Mouse (Mus musculus) spleen, adult 2 months (tissue): ENCODE results near the gene Cep72. TPM values are rescaled to one million over a fixed set of nuclear protein-coding genes. Genes with fewer than 3 reads are reported as not detected.
A peak's percentile ranks its signal among the peaks of the same experiment; 100 is the strongest.
"Not testable (repeated sequence)": the region's sequence is repeated elsewhere in the genome, so short reads cannot be mapped to it uniquely, and the experiment has no call there.

Experiments used
- DNase-seq, 2 experiments: peaks; one replicate each; pipeline versions ENCODE4 v3.0.0 to v3.0.0-alpha.2; 2012 to 2021; ENCODE audit warnings: low spot score in 2 of 2, low read depth in 1 of 2
- H3K27ac ChIP-seq: fragments of 200-500 bp; 2 replicates; pipeline ENCODE4 v1.5.1; 2012; ENCODE audit warnings: low read length, inconsistent platforms; ENCODE audit not compliant: insufficient read depth
- H3K27me3 ChIP-seq: fragments of 200-500 bp; 2 replicates; pipeline ENCODE4 v1.6.1; 2012; ENCODE audit warnings: mild to moderate bottlenecking, moderate library complexity, low read length, inconsistent platforms; ENCODE audit not compliant: control insufficient read depth, insufficient read depth
- H3K36me3 ChIP-seq: fragments of 200-500 bp; 2 replicates; pipeline ENCODE4 v1.6.1; 2012; ENCODE audit warnings: mild to moderate bottlenecking, low read length, inconsistent platforms; ENCODE audit not compliant: control insufficient read depth, insufficient read depth
- H3K4me1 ChIP-seq: fragments of 200-500 bp; 2 replicates; pipeline ENCODE4 v1.6.1; 2011; ENCODE audit warnings: inconsistent platforms; ENCODE audit not compliant: control insufficient read depth, insufficient read depth, insufficient read length
- H3K4me3 ChIP-seq: fragments of 200-500 bp; 2 replicates; pipeline ENCODE4 v1.5.1; 2011; ENCODE audit warnings: mild to moderate bottlenecking, inconsistent platforms; ENCODE audit not compliant: insufficient read depth, insufficient read length; ENCODE audit errors: extremely low read depth
- CTCF ChIP-seq: fragments of 200-500 bp; IDR thresholded peaks from 2 replicates; pipeline ENCODE4 v1.5.1; 2011; ENCODE audit warnings: mild to moderate bottlenecking, inconsistent platforms; ENCODE audit not compliant: insufficient read depth, insufficient read length, insufficient replicate concordance; ENCODE audit errors: extremely low read depth
- POLR2A ChIP-seq: fragments of 200-500 bp; IDR thresholded peaks from 2 replicates; pipeline ENCODE4 v1.6.1; 2011; ENCODE audit warnings: low read depth, low read length, inconsistent platforms
- WGBS: fragments of 180-500 bp; shearing (Covaris S2); methylation state at CpG from one replicate; pipeline ENCODE4 v1.1.7; 2018; 5-methylcytosine and 5-hydroxymethylcytosine counted together
- polyA plus RNA-seq: library from polyadenylated mRNA; depleted of rRNA; stranded (reverse); fragments of >200 nt; gene quantifications from 2 replicates; pipeline ENCODE4 v1.2.3, GENCODE M21; 2012

Gene Cep72
- polyA plus RNA-seq, 1 experiment, result 2.4 TPM

DNA sequence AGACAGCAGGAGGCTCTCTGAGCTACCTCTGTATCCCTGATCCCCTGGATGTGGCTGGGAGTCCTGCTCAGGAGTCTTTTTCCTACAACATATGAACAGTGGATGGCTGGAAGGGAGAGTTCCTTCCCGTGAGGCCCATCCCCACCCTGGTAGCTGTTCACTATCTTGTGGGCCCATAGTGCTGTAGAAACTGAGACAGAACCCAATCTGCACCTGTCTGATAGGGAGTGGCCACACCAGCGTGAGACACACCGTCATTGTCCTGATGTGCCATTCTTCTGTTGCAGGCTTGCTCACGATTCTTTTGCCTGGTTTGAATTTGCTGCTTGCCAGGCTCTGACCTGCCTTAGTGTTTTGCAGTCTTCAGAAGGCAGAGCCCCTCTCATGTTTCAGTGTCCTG is 44.7 kb downstream of the Cep72 start:
- DNase-seq, result no peak
- Histone ChIP-seq H3K4me1 (no peaks in the 10 kb centered on the region), H3K27me3 (no peaks in the 10 kb centered on the region), H3K27ac (no peak overlapping the region), H3K4me3 (no peak overlapping the region), H3K36me3 (no peaks in the 10 kb centered on the region)
- TF ChIP-seq POLR2A, result no peak
- TF ChIP-seq CTCF, result no peak
- 73% methylated on average over 4 of the region's 4 CpGs for WGBS

DNA sequence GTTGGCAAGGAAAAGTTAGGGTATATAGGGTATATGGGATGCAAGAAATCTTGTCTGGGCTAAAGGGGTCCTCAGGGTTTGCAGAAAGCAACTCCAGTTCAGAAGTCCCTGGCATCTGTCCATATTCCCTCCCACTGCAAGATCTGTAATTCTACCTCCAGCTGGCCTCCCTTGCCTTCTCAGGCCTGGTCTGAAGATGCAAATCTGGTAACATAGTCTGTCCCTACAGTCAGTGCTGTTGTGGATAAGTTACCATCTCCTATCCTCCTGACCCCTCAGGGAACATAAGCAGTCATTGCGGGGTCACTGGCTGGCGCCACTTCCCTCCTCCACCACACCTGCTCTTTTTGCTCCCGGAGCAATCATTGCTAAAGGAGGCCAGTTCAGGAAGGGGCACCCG is 46.2 kb downstream of the Cep72 start:
- DNase-seq, result no peak
- H3K4me1 ChIP-seq, result no peaks in the 10 kb centered on the region
- WGBS, result 82% methylated on average over 4 of the region's 4 CpGs
- no peaks in the 10 kb centered on the region for H3K27me3 ChIP-seq
- H3K27ac ChIP-seq, result no peak overlapping the region
- H3K4me3 ChIP-seq, result no peak overlapping the region
- H3K36me3 ChIP-seq, result no peaks in the 10 kb centered on the region
- TF ChIP-seq POLR2A (no peak), CTCF (no peak)

DNA sequence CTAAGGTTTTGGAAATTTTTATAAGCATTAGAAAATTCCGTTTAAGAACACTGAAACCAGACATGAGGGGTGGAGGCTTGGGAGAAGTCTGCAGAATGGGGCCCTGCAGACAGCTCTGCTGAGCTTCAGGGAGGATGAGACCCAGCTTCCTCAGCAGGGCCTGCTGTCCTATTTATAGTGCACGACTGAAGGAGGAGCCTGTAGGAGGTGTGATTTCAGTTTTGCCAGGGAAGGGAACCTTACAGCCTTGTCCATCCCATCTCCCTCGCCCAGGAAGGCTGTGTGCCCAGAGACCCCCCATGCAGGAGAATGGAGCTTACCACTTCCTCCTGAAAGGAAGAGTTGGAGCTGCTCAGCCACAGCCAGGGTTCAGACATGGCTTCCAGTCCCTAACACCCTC is 51.4 kb downstream of the Cep72 start:
- TF ChIP-seq POLR2A (no peak), CTCF (no peak)
- 18% methylated on average over 3 of the region's 3 CpGs for WGBS

DNA sequence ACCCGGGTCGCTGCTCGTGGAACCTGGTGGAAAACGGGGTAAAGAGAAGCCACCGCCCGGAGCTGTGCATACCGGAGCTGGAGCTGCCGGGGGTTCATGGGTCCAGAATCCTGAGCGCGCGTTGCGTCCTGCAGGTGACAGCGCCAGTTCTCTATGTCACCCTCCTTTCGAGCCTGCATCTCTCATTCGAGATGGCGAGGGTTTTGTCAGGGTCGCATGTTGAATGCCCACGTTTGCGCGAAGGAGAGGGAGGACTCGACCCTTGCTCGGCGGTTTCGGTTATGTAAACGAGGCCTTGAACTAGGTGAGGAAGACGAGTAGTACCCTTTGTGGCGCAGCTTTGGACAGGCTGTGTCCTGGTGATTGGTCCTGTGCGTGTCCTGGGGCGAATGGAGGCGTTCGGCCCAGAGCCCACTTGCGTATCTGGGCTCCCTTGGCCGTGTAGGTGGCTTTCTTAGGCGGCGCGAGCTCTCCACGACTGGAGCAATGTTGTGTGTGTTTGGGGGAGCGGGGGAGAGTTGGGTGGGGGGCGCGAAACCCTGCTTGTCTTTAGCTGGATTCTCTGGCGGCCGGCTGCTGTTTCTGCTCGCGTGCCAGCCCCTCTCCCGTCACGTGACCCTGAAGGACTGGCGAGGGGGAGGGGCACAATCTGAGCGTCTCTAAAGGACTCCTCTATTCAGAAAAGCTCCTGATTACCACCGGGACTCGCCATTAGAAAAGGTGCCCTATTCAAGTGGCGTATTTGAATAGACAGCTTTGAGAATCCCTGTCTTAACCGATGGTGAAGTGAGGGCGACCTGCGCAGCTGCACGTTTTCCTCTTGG is 52.1 kb downstream of the Cep72 start:
- TF ChIP-seq POLR2A, result no peak
- no peak for TF ChIP-seq CTCF

More for the DNA sequence above, 51.4 kb downstream of the Cep72 start:
- Histone ChIP-seq H3K36me3 (no peaks in the 10 kb centered on the region), H3K27ac (no peak overlapping the region), H3K27me3 (no peaks in the 10 kb centered on the region), H3K4me3 (no peak overlapping the region), H3K4me1 (peaks cover 6% of the 10 kb centered on the region)
- DNase-seq, result no peak

DNA sequence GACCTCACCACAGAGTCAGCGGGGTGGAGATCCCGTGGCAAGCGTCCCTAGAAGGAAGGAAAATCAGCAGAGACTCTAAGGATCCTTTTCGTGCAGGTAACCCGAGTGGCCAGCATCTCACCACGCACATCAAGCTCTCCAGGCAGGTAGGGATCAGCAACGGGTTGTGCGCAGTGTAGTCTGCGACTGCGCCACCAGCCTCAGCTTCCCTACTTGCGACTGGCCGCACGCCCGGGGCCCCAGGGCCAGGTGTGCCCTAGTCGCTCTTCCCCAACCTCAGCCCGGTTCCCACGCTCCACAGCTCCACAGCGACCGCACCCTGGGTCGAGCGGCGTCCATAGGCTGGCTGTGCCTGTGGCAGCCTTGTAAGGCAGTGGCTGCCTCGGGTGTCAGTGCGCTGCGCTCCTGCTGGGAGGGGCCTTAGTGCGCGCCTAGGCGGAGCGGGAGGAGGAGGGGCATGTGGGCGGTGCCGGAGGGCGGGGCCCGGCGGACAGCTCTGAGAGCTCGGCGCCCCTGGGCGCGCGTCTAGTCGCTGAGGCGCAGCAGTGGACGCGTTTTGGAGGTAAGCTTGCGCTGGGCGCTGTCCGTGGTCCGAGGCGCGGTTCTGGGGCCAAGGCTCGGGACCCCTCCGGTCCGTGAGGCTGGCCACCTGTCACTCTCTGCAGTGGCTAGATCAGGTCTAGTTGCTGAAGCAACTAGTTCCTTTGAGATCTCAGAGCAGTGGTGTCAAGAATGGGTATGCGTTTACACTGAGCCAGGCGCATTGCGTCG is 53.0 kb downstream of the Cep72 start, which contains the start of gene Tppp:
Gene Tppp (plus strand): TSS at position 460 of the 771 bp plus-strand sequence.
- peaks cover 6% of the 10 kb centered on the region for H3K4me1 ChIP-seq
- no peak for TF ChIP-seq POLR2A
- TF ChIP-seq CTCF, result no peak
- DNase-seq, result peak; percentile 49 to 84
- no peaks in the 10 kb centered on the region for H3K36me3 ChIP-seq
- no peaks in the 10 kb centered on the region for H3K27me3 ChIP-seq
- 1% methylated on average over 56 of the region's 56 CpGs for WGBS
- H3K27ac ChIP-seq, result peak within 1 kb of the TSS; percentile 34; the same call in 1 of the 2 replicates
- peak within 1 kb of the TSS; percentile 69 for H3K4me3 ChIP-seq

More for the DNA sequence above, 52.1 kb downstream of the Cep72 start:
- Histone ChIP-seq H3K36me3 (no peaks in the 10 kb centered on the region), H3K27me3 (no peaks in the 10 kb centered on the region), H3K4me3 (peak overlapping the region; percentile 69), H3K27ac (no peak overlapping the region), H3K4me1 (peaks cover 6% of the 10 kb centered on the region)
- peak in 1 of 2 experiments; percentile 24 for DNase-seq
- 2% methylated on average over 55 of the region's 55 CpGs for WGBS

DNA sequence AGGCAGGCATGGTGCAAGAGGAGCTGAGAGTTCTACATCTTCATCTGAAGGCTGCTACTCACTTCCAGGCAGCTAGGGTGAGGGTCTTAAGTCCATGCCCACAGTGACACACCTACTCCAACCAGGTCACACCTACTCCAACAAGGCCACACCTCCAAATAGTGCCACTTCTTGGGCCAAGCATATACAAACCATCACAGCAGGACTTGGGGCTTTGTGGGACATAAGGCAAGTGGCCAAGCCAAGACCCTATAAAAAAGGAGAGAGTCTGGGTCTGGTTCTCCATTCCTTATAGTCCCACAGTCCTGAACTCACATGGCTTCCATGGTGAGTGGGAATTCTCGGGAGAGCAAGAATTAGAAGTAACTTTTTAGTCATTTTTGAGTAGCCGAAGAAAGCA is 53.9 kb downstream of the Cep72 start:
- H3K36me3 ChIP-seq, H3K4me1 ChIP-seq, DNase-seq, H3K27ac ChIP-seq, H3K4me3 ChIP-seq, H3K27me3 ChIP-seq: not testable (repeated sequence)
- WGBS, result 81% methylated on average over 2 of the region's 2 CpGs

DNA sequence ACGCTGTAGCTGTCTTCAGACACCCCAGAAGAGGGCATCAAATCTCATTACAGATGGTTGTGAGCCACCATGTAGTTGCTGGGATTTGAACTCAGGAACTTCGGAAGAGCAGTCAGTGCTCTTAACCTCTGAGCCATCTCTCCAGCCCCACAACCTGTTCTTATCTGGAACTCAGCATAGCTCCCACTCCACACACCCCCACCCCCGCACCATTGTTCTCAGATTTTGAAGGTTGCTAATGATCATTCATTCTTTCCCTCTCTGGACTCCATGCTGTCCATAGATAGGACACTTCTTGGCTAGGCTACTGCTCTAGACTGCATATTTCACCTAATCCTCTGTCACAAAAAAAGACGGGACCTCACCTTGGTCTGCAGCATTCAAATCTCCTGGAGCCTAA is 55.2 kb downstream of the Cep72 start:
- not testable (repeated sequence) for H3K36me3 ChIP-seq, H3K4me3 ChIP-seq, H3K4me1 ChIP-seq, H3K27me3 ChIP-seq, H3K27ac ChIP-seq, DNase-seq
- WGBS, result 91% methylated on average over 4 of the region's 4 CpGs
